Mouse (Mus musculus): ENCODE results near the gene Hist2h2aa1. TPM values are rescaled to one million over a fixed set of nuclear protein-coding genes. Genes with fewer than 3 reads are reported as not detected.

Gene Hist2h2aa1
- polyA plus RNA-seq, 1 experiment, result not detected

- Histone ChIP-seq H3K79me3 (ENCODE audit: low read depth) (no peaks in the 10 kb centered on the region), H3ac (ENCODE audit: control insufficient read depth, insufficient read length, low read depth) (peak within 1 kb of the TSS; percentile 76), H3K27me3 (ENCODE audit: control insufficient read depth, insufficient read depth, insufficient read length) (no peaks in the 10 kb centered on the region), H3K4me3 (ENCODE audit: insufficient read depth, poor library complexity, severe bottlenecking) (peak within 1 kb of the TSS; percentile 39), H3K36me3 (ENCODE audit: control insufficient read depth, insufficient read depth) (no peaks in the 10 kb centered on the region), H3K79me2 (ENCODE audit: control insufficient read depth, insufficient read depth) (no peaks in the 10 kb centered on the region)
- TF ChIP-seq MAX (IDR thresholded peaks at IDR 0.05) (no peak), CEBPB (IDR thresholded peaks at IDR 0.05; ENCODE audit: low read depth) (peak; percentile 99)
These were observed 17.8 kb downstream of the Hist2h2aa1 start, which contains the start of gene Hist2h4 for GRCm38 (mm10) chr3:96262979-96263550. Hist2h4 (minus strand) TSS chr3:96263311.

- Histone ChIP-seq H3K4me3 (ENCODE audit: insufficient read depth, poor library complexity, severe bottlenecking) (peak overlapping the region; percentile 39), H3K79me3 (ENCODE audit: low read depth) (no peaks in the 10 kb centered on the region), H3K79me2 (ENCODE audit: control insufficient read depth, insufficient read depth) (no peaks in the 10 kb centered on the region), H3K36me3 (ENCODE audit: control insufficient read depth, insufficient read depth) (no peaks in the 10 kb centered on the region), H3ac (ENCODE audit: control insufficient read depth, insufficient read length, low read depth) (peak overlapping the region; percentile 76), H3K27me3 (ENCODE audit: control insufficient read depth, insufficient read depth, insufficient read length) (no peaks in the 10 kb centered on the region)
- TF ChIP-seq MAX (IDR thresholded peaks at IDR 0.05) (no peak), MYOG (IDR thresholded peaks at IDR 0.05; ENCODE audit: control insufficient read depth, extremely low read depth, insufficient read length) (no peak), CEBPB (IDR thresholded peaks at IDR 0.05; ENCODE audit: low read depth) (no peak), FOSL1 (IDR thresholded peaks at IDR 0.05; ENCODE audit: insufficient read depth, low read length, poor library complexity, severe bottlenecking) (no peak), CTCF (IDR thresholded peaks at IDR 0.05; ENCODE audit: control insufficient read depth, insufficient read depth, insufficient read length) (no peak), MYOD1 (IDR thresholded peaks at IDR 0.05; ENCODE audit: control insufficient read depth, insufficient read length, low read depth) (no peak), USF1 (IDR thresholded peaks at IDR 0.05; ENCODE audit: low read depth) (no peak)
These were observed 18.5 kb downstream of the Hist2h2aa1 start for GRCm38 (mm10) chr3:96263558-96264403.

DNA sequence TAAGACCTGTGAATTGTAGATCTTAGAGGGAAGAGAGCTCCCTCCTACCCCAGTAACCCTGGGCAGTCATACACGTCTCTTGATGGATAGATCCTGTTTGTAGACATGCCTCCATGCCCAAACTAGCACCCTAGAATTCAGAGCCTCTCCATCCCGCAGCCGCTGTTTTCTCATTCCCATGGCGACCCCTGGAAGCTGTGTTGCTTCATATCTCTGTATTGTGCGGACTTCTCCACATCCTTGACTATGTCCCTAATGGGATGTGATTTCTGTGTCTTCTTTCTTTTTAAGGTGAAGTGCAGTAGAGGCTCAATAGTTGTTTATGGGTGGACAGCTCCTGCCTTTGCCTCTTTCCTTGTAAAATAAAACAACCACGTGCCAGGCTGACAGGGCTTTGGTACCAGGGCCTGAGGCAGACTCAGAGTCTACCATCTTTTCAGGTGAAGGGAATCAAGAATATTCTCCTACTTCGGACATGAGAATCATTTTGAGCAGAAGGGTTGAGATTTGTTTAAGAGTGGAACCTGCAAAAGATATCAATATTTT lies 19.2 kb downstream of the Hist2h2aa1 start:
- no peak overlapping the region for H3ac ChIP-seq (ENCODE audit: control insufficient read depth, insufficient read length, low read depth)
- H3K27me3 ChIP-seq (ENCODE audit: control insufficient read depth, insufficient read depth, insufficient read length), result no peaks in the 10 kb centered on the region
- TF ChIP-seq USF1 (IDR thresholded peaks at IDR 0.05; ENCODE audit: low read depth), result no peak
- TF ChIP-seq CTCF (IDR thresholded peaks at IDR 0.05; ENCODE audit: control insufficient read depth, insufficient read depth, insufficient read length), result no peak
- TF ChIP-seq CEBPB (IDR thresholded peaks at IDR 0.05; ENCODE audit: low read depth), result peak; percentile 5
- no peaks in the 10 kb centered on the region for H3K79me3 ChIP-seq (ENCODE audit: low read depth)
- H3K36me3 ChIP-seq (ENCODE audit: control insufficient read depth, insufficient read depth), result no peaks in the 10 kb centered on the region
- H3K4me3 ChIP-seq (ENCODE audit: insufficient read depth, poor library complexity, severe bottlenecking), result no peak overlapping the region
- no peaks in the 10 kb centered on the region for H3K79me2 ChIP-seq (ENCODE audit: control insufficient read depth, insufficient read depth)

DNA sequence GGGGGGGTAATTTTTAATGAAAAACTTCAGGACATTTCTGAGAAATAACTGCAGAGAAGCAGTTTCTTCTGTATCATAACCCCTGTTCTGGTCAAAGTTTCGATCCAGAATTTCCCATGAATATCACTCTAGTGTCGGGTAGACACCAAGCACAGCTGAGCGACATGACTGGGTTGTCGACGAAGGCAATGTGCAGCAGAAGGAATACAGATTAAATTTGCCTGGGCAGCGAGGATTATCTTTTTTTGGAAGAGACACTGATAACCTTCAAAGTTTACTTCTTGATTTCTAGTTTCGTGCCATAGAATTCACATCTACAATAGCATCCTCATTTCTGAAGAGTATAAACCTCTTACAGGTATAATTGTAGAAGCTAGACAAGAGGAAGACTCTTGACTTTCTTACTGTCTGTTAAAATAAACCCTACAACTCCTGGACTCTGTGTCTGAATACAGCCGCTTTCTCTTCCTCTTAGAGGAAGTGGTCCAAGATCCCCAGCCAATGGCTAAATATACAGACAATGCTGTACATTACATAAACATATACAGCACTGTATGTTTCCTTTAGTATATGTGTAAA lies 20.9 kb downstream of the Hist2h2aa1 start:
- Histone ChIP-seq H3K79me2 (ENCODE audit: control insufficient read depth, insufficient read depth) (no peaks in the 10 kb centered on the region), H3K4me3 (ENCODE audit: insufficient read depth, poor library complexity, severe bottlenecking) (no peak overlapping the region), H3K27me3 (ENCODE audit: control insufficient read depth, insufficient read depth, insufficient read length) (no peaks in the 10 kb centered on the region), H3ac (ENCODE audit: control insufficient read depth, insufficient read length, low read depth) (no peak overlapping the region), H3K36me3 (ENCODE audit: control insufficient read depth, insufficient read depth) (no peaks in the 10 kb centered on the region), H3K79me3 (ENCODE audit: low read depth) (no peaks in the 10 kb centered on the region)
- TF ChIP-seq MYOG (IDR thresholded peaks at IDR 0.05; ENCODE audit: control insufficient read depth, extremely low read depth, insufficient read length) (no peak), FOSL1 (IDR thresholded peaks at IDR 0.05; ENCODE audit: insufficient read depth, low read length, poor library complexity, severe bottlenecking) (no peak), CEBPB (IDR thresholded peaks at IDR 0.05; ENCODE audit: low read depth) (no peak), MAX (IDR thresholded peaks at IDR 0.05) (no peak), MYOD1 (IDR thresholded peaks at IDR 0.05; ENCODE audit: control insufficient read depth, insufficient read length, low read depth) (no peak), USF1 (IDR thresholded peaks at IDR 0.05; ENCODE audit: low read depth) (no peak), CTCF (IDR thresholded peaks at IDR 0.05; ENCODE audit: control insufficient read depth, insufficient read depth, insufficient read length) (no peak)

DNA sequence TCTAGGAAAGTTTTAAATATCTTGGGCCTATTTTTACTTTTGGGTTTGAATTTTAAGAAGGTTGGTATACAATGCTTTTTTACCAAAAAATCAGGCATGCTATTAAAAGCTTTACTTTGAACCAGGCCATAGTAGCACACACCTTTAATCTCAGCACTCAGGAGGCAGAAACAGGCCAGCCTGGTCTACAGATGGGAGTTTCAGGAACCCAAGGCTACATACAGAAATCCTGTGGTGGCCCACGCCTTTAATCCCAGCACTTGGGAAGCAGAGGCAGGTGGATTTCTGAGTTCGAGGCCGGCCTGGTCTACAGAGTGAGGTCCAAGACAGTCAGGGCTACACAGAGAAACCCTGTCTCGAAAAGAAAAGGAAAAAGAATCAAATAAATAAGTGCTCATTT lies 22.2 kb downstream of the Hist2h2aa1 start:
- Histone ChIP-seq H3K79me3 (ENCODE audit: low read depth) (no peaks in the 10 kb centered on the region), H3K36me3 (ENCODE audit: control insufficient read depth, insufficient read depth) (no peaks in the 10 kb centered on the region), H3K27me3 (ENCODE audit: control insufficient read depth, insufficient read depth, insufficient read length) (no peaks in the 10 kb centered on the region), H3ac (ENCODE audit: control insufficient read depth, insufficient read length, low read depth) (no peak overlapping the region), H3K4me3 (ENCODE audit: insufficient read depth, poor library complexity, severe bottlenecking) (no peak overlapping the region), H3K79me2 (ENCODE audit: control insufficient read depth, insufficient read depth) (no peaks in the 10 kb centered on the region)
- TF ChIP-seq USF1 (IDR thresholded peaks at IDR 0.05; ENCODE audit: low read depth), result no peak
- TF ChIP-seq CEBPB (IDR thresholded peaks at IDR 0.05; ENCODE audit: low read depth), result no peak
- no peak for TF ChIP-seq MYOD1 (IDR thresholded peaks at IDR 0.05; ENCODE audit: control insufficient read depth, insufficient read length, low read depth)
- no peak for TF ChIP-seq MAX (IDR thresholded peaks at IDR 0.05)
- TF ChIP-seq CTCF (IDR thresholded peaks at IDR 0.05; ENCODE audit: control insufficient read depth, insufficient read depth, insufficient read length), result no peak
- TF ChIP-seq FOSL1 (IDR thresholded peaks at IDR 0.05; ENCODE audit: insufficient read depth, low read length, poor library complexity, severe bottlenecking), result no peak
- TF ChIP-seq MYOG (IDR thresholded peaks at IDR 0.05; ENCODE audit: control insufficient read depth, extremely low read depth, insufficient read length), result no peak

All from C2C12 (cell line).